Mouse (Mus musculus) bone marrow macrophage, adult 2 months (primary cell): ENCODE data around the gene Ssh2. TPM values are rescaled to one million over a fixed set of nuclear protein-coding genes. Genes with fewer than 3 reads are reported as not detected.

Source experiments
- H3K27ac ChIP-seq: 2 replicates; pipeline ENCODE4 v1.5.1; 2012; ENCODE audit warnings: low read depth, low read length; ENCODE audit not compliant: insufficient read depth
- H3K4me1 ChIP-seq: 2 replicates; pipeline ENCODE4 v1.6.1; 2012; ENCODE audit warnings: low read length; ENCODE audit not compliant: control insufficient read depth, insufficient read depth
- H3K4me3 ChIP-seq: 2 replicates; pipeline ENCODE4 v1.5.1; 2012; ENCODE audit warnings: mild to moderate bottlenecking, low read length, moderate library complexity; ENCODE audit not compliant: insufficient read depth
- CTCF ChIP-seq: IDR thresholded peaks from 2 replicates; pipeline ENCODE4 v1.5.1; 2012; ENCODE audit warnings: low read depth, mild to moderate bottlenecking, low read length, moderate library complexity
- POLR2A ChIP-seq: IDR thresholded peaks from 2 replicates; pipeline ENCODE4 v1.6.1; 2012; ENCODE audit warnings: mild to moderate bottlenecking, low read depth, low read length, borderline replicate concordance
- polyA plus RNA-seq: library from polyadenylated mRNA; stranded (reverse); fragments of >200 nt; gene quantifications from 2 replicates; pipeline ENCODE4 v1.2.4, GENCODE M21; 2012; ENCODE audit not compliant: missing spikeins, insufficient read depth, insufficient read length

Ssh2 gene
- polyA plus RNA-seq = 24.6 and 26.8 TPM in 2 replicates

DNA sequence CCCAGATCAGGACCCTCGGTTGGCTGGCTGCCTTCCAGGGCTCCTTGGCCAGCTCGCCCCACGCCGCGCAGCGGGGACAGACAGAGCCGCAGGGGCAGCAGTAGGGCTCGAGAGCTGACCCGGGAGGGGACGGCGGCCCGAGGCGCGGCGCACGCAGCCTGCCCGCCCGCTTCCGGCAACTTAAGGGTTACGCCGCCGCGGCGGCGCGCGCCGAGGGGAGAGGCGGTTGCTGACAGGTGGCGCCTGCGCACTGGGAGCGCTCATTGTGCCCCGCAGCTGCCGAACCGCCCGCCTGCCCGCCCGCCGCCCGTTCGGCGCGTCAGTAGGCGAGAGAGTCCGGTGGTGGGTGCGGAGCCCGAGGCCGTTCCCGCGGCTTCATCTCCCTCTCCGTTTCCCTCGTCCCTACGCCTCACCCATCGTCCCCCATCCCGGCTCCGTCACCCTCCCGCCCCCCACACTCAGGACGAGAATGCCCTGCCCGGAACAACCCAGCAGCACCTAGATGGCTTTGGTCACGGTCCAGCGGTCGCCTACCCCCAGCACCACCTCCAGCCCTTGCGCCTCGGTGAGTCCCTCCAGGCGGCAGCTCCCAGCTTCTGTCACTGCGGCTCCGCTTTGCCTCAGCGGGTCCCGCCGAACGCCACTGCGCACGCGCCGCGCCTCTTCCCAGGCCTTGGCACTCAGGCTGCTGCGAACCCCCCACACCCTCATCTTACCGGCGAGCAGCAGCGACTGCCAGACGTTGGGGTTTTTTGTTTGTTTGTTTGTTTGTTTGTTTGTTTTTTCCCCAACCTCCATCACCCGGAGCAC, at the start of gene Ssh2:
Gene Ssh2, plus strand, starts transcription at position 337 of the 810 bp plus-strand sequence.
- peak within 1 kb of the TSS; percentile 48 for H3K27ac ChIP-seq
- peak within 1 kb of the TSS; percentile 88 for H3K4me3 ChIP-seq
- H3K4me1 ChIP-seq = peaks cover 11% of the 10 kb centered on the region
- no peak for TF ChIP-seq POLR2A

DNA sequence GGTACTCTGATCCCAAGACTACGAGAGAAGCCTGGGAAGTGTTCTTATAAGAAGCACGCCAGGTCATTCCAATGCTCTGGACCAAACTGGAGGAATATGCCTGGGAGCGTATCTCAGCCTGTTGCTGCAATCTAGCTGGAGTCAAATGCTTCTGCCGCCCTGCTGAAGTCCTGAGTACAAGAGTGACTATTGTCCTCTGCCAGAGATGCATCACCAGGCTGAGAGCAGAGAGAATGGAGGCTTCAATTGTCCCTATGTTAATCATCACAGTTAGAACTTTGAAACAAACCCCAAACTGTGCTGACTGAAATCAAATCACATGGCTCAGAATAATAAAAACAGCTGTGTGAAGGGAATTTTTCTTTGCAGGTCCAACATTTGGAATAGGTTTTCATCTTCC, 42.4 kb upstream of the Ssh2 start:
- TF ChIP-seq POLR2A = no peak
- TF ChIP-seq CTCF = no peak
- Histone ChIP-seq H3K4me1 (peaks cover 5% of the 10 kb centered on the region), H3K4me3 (no peak overlapping the region), H3K27ac (no peak overlapping the region)

DNA sequence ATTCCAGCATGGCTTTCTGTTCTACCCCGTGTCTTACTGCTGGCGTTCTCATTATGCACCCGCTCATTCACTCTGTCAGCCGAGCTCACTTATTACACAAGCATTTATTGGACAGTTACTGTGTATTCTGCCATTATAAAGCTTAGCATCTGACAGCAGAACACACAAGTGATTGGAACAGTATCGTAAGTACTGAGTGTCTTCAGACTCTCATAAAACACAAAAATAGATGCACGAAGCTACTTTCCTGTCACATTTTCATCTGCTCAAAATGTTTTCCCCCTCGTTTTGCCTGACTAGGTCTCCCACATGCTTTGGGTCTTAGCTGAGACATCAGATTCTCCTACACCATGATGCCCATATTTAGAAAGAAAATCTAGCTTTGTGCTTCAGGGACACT, 41.6 kb upstream of the Ssh2 start:
- Histone ChIP-seq H3K4me3 (no peak overlapping the region), H3K4me1 (peaks cover 7% of the 10 kb centered on the region), H3K27ac (no peak overlapping the region)
- TF ChIP-seq CTCF = no peak
- TF ChIP-seq POLR2A = no peak

DNA sequence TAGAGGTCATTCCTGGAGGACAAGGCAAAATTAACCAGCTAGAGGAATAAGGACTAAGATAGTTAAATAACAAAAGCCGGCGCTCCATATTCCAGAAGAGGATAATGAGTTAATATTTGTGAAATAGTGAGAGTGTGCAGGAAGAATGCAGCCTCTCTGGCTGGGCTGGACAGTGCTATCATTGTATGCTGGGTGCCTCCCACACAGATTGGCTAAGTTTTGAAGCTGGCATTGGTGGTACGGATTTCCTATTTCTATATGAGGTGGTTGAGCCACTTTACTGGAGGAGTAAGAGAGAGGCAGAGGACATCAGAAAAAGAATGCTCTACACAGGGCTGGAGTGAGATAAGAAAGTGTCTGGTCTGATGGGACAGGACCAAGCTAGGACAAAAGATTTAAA, 36.3 kb upstream of the Ssh2 start:
- TF ChIP-seq POLR2A (no peak), CTCF (no peak)
- H3K4me3 ChIP-seq = no peak overlapping the region
- H3K27ac ChIP-seq = no peak overlapping the region
- H3K4me1 ChIP-seq = peaks cover 7% of the 10 kb centered on the region

DNA sequence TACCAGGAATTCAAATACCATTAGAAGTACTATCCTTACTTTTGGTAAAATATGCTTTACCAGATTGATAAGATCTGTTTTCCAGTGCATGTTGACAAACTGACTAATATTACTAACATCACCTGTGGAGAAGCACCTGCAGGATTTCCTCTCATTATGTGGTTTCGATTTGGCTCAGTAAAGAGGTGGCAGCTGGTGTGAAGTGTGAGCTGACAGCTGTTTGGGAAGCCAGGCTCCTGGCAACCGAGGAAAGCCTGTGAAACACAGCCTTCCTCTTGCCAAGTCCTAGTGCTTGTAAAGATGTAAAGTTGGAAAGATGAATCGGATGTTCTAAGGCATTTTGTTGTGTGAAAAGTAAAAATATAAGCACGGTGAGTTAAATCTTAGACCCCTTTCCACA, 35.2 kb upstream of the Ssh2 start:
- peaks cover 7% of the 10 kb centered on the region for H3K4me1 ChIP-seq
- H3K27ac ChIP-seq = no peak overlapping the region
- H3K4me3 ChIP-seq = no peak overlapping the region
- TF ChIP-seq CTCF (no peak), POLR2A (no peak)

DNA sequence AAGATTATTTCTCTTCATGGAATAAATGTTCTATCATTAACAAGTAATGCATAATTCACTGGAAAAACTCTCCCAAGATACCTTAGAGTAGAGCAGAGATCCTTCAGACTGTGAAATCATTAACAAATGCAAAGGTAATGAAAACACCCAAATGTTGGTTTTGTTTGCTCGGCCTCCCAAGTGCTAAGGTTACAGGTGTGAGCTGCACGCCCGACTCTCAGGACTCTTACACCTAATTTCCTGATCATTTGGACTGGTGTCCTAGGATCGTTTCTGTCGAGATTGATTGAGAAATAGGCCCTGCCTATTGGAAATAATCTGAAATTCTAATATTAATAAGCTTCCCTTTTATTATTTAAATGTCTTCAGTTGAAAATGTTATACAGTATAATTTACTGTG, 34.6 kb upstream of the Ssh2 start:
- TF ChIP-seq POLR2A (no peak), CTCF (no peak)
- Histone ChIP-seq H3K4me1 (peaks cover 7% of the 10 kb centered on the region), H3K27ac (no peak overlapping the region), H3K4me3 (no peak overlapping the region)

DNA sequence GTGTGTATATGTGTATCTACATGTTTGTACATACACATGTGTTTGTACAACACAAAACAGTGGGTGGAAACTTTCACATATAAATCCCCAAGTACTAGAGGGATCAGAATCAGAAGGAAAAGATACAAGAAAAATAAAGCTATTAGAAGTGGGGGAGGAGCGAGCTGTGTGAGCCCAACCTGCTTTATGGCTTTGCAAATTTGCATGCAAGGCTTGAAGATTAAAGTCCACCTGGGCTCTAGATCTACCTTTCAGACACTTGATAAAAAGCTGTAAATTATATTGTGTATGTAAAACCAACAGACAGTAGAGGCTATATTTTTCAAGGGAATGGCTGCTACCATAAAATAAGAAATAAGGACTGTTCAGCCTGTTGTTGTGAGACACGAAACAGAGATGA, 34.0 kb upstream of the Ssh2 start:
- Histone ChIP-seq H3K4me3 (no peak overlapping the region), H3K27ac (no peak overlapping the region), H3K4me1 (peaks cover 7% of the 10 kb centered on the region)
- no peak for TF ChIP-seq POLR2A
- no peak for TF ChIP-seq CTCF

DNA sequence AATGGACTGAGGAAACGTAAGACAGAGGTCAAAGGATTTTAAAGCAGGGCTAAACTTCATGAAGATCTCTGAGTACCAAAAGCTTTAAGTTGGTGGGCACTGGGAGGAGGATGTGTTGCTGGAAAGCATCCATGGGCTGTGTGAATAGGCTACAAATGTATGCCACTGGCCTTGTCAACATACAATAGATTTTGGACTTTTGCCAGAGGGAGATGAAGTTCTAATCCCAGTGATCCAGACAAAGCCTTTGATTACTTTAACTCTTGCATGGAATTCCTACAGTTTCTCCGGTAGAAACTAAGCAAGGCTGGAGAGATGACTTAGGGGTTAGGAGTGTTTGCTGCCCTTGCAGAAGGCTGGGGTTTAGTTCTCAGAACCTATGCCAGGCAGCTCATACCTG, 33.5 kb upstream of the Ssh2 start:
- Histone ChIP-seq H3K4me3 (no peak overlapping the region), H3K27ac (no peak overlapping the region), H3K4me1 (peaks cover 7% of the 10 kb centered on the region)
- no peak for TF ChIP-seq CTCF
- TF ChIP-seq POLR2A = no peak

DNA sequence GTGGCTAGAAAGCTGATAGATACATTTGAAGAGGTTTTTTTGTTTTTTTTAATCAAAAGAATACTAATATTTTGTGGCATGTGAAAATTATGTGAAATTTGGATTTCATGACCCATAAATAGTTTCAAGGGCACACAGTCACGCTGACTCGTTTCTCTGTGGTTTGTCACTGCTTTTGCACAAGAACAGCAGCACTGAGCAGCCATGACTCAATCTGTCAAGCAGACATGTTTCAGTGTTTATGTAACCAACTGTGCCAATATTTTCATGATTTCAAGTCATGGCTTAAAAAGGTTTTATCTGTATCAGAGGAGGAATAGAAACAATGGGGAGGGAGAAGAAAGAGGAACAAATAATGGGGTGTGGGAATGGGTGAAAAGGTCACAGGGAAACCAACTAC, 31.2 kb upstream of the Ssh2 start:
- TF ChIP-seq POLR2A (no peak), CTCF (no peak)
- Histone ChIP-seq H3K4me1 (no peaks in the 10 kb centered on the region; the same call in 1 of the 2 replicates), H3K4me3 (no peak overlapping the region), H3K27ac (no peak overlapping the region)

DNA sequence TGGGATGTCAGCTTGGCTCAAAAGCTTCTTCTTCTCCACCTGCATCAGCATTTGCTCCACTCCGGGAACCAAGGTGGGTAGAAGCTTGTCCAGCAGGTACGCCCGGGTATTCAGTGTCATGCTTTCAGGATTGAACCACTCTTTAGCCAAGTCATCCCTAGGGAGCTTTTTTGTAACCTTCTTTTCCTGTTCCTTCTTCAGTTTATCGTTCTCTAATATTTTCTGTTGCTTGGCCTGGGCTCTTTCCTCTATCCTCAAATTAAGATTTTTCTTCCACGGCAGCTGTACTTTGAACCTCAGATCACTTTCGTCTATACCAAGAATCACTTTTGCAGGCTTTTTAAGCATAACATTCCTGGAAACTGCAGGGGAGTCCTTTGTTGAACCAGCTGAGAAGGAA, 27.2 kb upstream of the Ssh2 start, which contains the start of gene Efcab5:
Gene Efcab5, minus strand, starts transcription at position 101 of the 400 bp plus-strand sequence.
- Histone ChIP-seq H3K4me1 (no peaks in the 10 kb centered on the region; the same call in 1 of the 2 replicates), H3K27ac (no peak within 1 kb of the TSS), H3K4me3 (no peak within 1 kb of the TSS)
- TF ChIP-seq POLR2A (no peak), CTCF (no peak)

DNA sequence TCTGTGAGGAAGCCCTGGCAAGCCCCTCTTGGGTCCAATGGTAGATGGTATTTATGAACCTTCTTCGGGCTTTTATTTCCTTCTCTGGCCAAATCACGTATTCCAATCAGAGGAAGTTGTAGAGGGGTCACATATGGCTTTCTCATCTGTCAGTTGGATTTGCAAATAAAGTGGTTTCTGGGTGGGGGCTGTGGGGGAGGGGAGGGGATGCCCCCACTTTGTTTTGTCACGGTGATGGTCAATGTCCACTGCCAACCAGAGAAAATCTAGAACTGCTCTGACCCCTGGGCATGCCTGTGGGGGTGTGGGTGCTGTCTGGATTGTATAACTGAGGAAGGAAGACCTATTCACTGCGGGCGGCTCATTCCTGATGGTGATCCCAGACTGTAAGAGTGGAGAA, 22.7 kb upstream of the Ssh2 start:
- no peak overlapping the region for H3K4me3 ChIP-seq
- H3K27ac ChIP-seq = no peak overlapping the region
- peaks cover 9% of the 10 kb centered on the region for H3K4me1 ChIP-seq
- TF ChIP-seq CTCF (no peak), POLR2A (no peak)
